Mouse (Mus musculus) intestine, embryonic 14.5 days (tissue): ENCODE results near the gene Sgms1. TPM values are rescaled to one million over a fixed set of nuclear protein-coding genes. Genes with fewer than 3 reads are reported as not detected.
A peak's percentile ranks its signal among the peaks of the same experiment; 100 is the strongest.
"Not testable (repeated sequence)": the region's sequence is repeated elsewhere in the genome, so short reads cannot be mapped to it uniquely, and the experiment has no call there.

Experiments
- ATAC-seq: fragments of 200-750 bp; cut with Nextera tagmentation; replicated peaks from 2 replicates; pipeline ENCODE4 v1.8.0; 2017; ENCODE audit warnings: low read depth, moderate number of reproducible peaks, moderate TSS enrichment, moderate library complexity; ENCODE audit not compliant: low FRiP score, low TSS enrichment
- DNase-seq: peaks from one replicate; pipeline ENCODE4 v3.0.0-alpha.2; 2018; ENCODE audit warnings: low spot score
- H3K27ac ChIP-seq: fragments of 300-500 bp; sonication (generic); 2 replicates; pipeline ENCODE4 v1.5.1; 2014; ENCODE audit warnings: low read depth, mild to moderate bottlenecking, control low read depth
- H3K27me3 ChIP-seq: fragments of 300-500 bp; sonication (generic); replicated peaks from 2 replicates; pipeline ENCODE4 v1.6.1; 2014; ENCODE audit warnings: low read length, control low read depth; ENCODE audit not compliant: control insufficient read depth, insufficient read depth
- H3K36me3 ChIP-seq: fragments of 300-500 bp; sonication (generic); 2 replicates; pipeline ENCODE4 v1.6.1; 2014; ENCODE audit warnings: low read length, control low read depth; ENCODE audit not compliant: control insufficient read depth, insufficient read depth
- H3K4me1 ChIP-seq: fragments of 300-500 bp; sonication (generic); replicated peaks from 2 replicates; pipeline ENCODE4 v1.6.1; 2014; ENCODE audit warnings: low read length, control low read depth, mixed read lengths; ENCODE audit not compliant: control insufficient read depth, insufficient read depth
- H3K4me2 ChIP-seq: fragments of 300-500 bp; sonication (generic); 2 replicates; pipeline ENCODE4 v1.6.1; 2014; ENCODE audit warnings: low read length
- H3K4me3 ChIP-seq: fragments of 300-500 bp; sonication (generic); 2 replicates; pipeline ENCODE4 v1.5.1; 2014; ENCODE audit warnings: low read depth, low read length, control low read depth, mixed read lengths
- H3K9ac ChIP-seq: fragments of 300-500 bp; sonication (generic); 2 replicates; pipeline ENCODE4 v1.6.1; 2014; ENCODE audit warnings: mild to moderate bottlenecking, low read length
- H3K9me3 ChIP-seq: fragments of 300-500 bp; sonication (generic); 2 replicates; pipeline ENCODE4 v1.6.1; 2016; ENCODE audit warnings: low read length, control low read depth; ENCODE audit not compliant: control insufficient read depth
- WGBS: fragments of 180-500 bp; shearing (Covaris S2); extraction: QIAGEN DNeasy Blood & Tissue Kit; methylation state at CpG from one replicate; pipeline ENCODE4 v1.1.7; 2014; 5-methylcytosine and 5-hydroxymethylcytosine counted together
- polyA plus RNA-seq: library from polyadenylated mRNA; unstranded; fragments of >200 nt; fragmentation: Nextera tagmentation; extraction: Ambion mirVana; gene quantifications from 2 replicates; pipeline ENCODE4 v1.2.1, GENCODE M21; 2014

The Sgms1 gene
- polyA plus RNA-seq, 1 experiment from 2014 or later, result 37.5 TPM

DNA sequence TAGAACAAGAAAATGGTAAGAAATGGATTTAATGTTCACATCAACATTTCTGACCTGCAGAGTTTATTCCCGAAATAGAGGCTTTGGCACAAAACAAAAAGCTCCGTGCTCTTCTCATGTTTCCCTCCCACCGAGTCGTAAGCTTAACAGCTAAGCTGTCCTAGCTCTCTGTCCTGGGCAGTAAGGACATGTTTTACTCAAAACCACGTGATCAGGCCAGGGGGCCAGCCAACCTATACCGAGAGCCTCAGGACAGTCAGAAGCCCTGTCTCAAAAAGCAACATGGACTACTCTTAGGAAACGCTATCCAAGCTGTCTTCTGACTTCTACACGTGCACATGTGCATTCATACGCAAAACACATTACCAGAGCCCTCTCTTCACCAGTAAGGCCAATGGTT lies 23.1 kb downstream of the Sgms1 start:
- no peaks in the 10 kb centered on the region for H3K9me3 ChIP-seq
- WGBS, result 85% methylated on average over 9 of the region's 9 CpGs
- H3K4me3 ChIP-seq, result no peak overlapping the region
- H3K27ac ChIP-seq, result no peak overlapping the region
- H3K4me1 ChIP-seq, result no peaks in the 10 kb centered on the region
- no peak overlapping the region for H3K9ac ChIP-seq
- H3K27me3 ChIP-seq, result no peaks in the 10 kb centered on the region
- DNase-seq (peak; percentile 46), ATAC-seq (no peak)
- H3K36me3 ChIP-seq, result no peaks in the 10 kb centered on the region
- no peak overlapping the region for H3K4me2 ChIP-seq

DNA sequence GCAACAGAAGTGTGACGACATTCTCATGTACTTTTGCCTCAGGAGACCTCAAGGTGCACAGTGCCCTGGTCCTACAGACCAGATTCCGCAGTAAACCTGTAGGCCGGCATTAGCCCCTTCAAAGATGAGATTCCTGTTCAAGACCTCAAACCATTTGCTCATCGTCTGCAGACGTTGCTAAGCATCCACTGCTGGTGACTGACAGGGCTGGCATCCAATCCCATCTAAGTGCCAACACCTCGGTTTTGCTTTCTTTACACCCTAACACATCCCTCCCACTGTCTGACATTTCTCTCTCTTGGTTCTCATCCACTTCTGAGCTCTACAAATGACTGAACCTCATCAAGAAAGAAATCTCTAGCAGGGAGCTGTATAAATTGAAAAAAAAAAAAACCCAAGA lies 24.4 kb downstream of the Sgms1 start:
- peak; percentile 41 for DNase-seq
- ATAC-seq, result no peak
- Histone ChIP-seq H3K4me3 (no peak overlapping the region), H3K27ac (no peak overlapping the region), H3K4me1 (no peaks in the 10 kb centered on the region), H3K27me3 (no peaks in the 10 kb centered on the region), H3K9me3 (no peaks in the 10 kb centered on the region), H3K4me2 (no peak overlapping the region), H3K9ac (no peak overlapping the region), H3K36me3 (no peaks in the 10 kb centered on the region)
- 81% methylated on average over 6 of the region's 6 CpGs for WGBS

DNA sequence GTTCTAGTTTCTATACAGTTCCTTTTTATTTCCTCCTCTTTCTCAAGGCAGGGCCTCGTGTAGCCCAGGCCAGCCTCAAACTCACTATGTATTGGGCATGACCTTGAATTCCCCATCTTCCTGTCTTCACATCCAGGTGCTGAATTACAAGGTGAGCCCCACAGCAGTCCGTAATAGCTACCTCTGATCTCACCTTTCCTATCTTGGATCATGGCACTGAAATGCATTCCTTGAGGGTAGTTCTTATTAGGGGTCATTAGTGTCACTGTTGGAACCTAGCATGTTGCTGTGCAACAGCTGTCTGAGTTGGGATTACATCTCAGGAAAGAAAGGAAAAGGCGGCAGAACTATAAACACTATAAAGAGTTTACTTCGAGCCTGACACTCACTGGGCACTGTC lies 25.9 kb downstream of the Sgms1 start:
- H3K27me3 ChIP-seq, result no peaks in the 10 kb centered on the region
- H3K4me1 ChIP-seq, result no peaks in the 10 kb centered on the region
- H3K36me3 ChIP-seq, result no peaks in the 10 kb centered on the region
- H3K4me3 ChIP-seq, result no peak overlapping the region
- 75% methylated on average over 4 of the region's 4 CpGs for WGBS
- H3K27ac ChIP-seq, result no peak overlapping the region
- DNase-seq (peak; percentile 18), ATAC-seq (no peak)
- H3K9me3 ChIP-seq, result no peaks in the 10 kb centered on the region
- H3K4me2 ChIP-seq, result no peak overlapping the region
- no peak overlapping the region for H3K9ac ChIP-seq

DNA sequence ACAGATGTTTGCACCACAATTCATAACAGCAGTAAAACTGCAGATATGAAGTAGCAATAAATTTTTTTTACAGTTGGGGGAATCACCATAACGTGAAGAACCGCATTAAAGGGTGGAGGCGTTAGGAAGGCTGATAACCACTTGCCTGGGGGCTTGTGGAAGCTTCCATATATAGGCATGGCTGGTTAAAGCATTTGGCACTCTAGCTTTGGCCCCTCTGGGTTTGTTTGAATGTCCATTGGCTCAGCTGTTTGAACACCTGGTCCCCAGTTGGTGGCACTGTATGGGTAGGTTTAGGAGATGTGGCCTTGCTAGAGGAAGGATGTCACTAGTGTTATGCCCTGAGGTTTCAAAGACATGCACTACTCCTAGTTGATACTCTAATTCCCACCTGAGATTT lies 27.0 kb downstream of the Sgms1 start:
- Histone ChIP-seq H3K9me3 (no peaks in the 10 kb centered on the region), H3K4me3 (no peak overlapping the region), H3K9ac (no peak overlapping the region), H3K4me2 (no peak overlapping the region), H3K27me3 (no peaks in the 10 kb centered on the region), H3K27ac (no peak overlapping the region), H3K36me3 (no peaks in the 10 kb centered on the region), H3K4me1 (no peaks in the 10 kb centered on the region)
- DNase-seq (peak; percentile 48), ATAC-seq (no peak)
- 74% methylated on average over 3 of the region's 3 CpGs for WGBS

DNA sequence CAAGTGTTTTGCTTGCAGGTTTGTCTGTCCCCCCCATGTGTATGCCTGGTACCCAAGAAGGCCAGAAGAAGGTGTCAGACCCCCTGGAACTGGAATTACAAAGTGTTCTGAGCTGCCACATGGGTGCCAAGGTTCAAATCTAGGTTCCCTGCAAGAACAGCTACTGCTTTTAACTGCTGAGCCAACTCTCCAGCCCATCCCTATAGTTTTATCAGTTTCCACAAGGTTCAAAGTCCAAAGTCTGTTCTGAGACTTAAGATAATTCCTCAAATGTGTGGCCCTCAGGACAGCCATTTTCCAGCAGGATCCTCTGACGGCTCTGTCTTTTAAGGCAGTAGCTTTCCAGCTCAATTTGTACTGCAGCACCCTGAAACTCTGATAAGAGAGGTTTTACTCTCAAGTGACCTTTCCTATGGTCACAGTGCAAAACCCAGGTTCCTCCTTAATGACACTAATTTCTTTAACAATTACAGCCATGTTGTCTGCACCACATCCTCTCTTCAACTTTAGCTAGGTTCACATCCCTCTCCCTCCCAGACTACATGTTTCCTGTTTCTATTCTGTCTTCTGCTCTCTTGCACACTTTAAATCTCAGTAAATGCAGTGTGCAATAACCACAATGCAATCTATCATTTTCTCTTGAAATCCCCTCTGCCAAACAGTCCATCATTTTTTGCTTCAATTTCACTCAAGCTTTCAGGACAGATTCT lies 28.4 kb downstream of the Sgms1 start:
- Histone ChIP-seq H3K4me3 (no peak overlapping the region), H3K9me3 (no peaks in the 10 kb centered on the region), H3K27ac (no peak overlapping the region), H3K9ac (no peak overlapping the region), H3K4me1 (no peaks in the 10 kb centered on the region), H3K27me3 (no peaks in the 10 kb centered on the region), H3K36me3 (no peaks in the 10 kb centered on the region), H3K4me2 (no peak overlapping the region)
- ATAC-seq (no peak; the same call in 1 of the 2 replicates), DNase-seq (peak; percentile 53)
- WGBS, result 54% methylated on average over 1 of the region's 1 CpGs

DNA sequence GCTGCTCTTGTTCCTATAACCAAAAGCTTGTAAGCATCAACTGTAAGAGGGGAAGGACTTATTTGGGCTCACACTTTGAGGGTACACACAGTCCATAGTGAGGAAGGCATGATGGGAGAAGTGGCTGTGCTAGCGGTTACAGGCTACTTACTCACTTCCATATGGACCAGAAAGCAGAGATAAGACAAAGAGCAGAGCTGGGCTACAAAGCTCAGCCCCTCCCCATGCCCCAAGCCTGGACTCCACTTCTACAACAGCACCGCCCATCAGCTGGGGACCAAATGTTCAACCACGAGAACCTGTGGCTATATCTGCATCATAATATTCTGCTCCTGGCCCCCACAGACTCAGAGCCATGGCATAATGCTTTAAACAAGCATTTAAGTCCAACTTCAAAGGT lies 29.0 kb downstream of the Sgms1 start:
- no peak for ATAC-seq
- DNase-seq, result peak; percentile 45

DNA sequence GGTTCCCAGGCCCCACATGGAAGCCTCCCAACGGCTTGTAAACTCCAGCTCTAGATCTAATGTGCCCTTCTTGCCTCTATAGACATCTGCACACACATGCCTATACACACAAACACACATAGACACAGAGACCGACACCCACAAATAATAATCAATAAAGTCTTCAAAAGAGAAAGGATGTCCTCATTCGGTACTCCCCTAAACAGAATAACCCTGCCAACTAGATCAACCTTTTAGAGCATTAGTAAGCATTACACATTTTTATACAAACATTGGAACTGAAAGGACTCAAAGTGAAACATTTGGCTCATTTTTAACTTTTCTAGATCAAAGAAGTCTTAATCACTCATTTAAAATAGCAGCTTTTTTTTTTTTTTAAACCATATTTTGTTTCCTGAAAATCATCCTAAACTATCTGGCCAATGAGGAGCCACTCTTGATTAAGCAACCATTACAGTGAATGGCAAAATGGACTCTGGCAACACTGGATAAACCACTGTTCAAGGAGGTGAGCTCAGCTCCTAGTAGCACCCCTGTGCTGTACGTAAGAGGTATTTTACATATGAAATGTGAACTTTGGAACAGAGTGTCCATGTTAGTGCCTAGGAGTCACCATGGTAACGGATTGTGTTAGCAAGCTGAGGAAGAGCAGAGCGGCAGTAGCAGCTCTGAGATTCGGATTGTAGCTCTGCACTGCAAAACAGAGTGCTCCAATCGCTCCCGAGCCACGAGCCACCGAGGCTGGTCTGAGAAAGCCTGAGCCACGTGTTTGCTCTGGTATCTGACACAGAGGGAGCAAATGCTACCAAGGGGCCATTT lies 30.6 kb downstream of the Sgms1 start:
- H3K27me3 ChIP-seq, result no peaks in the 10 kb centered on the region
- DNase-seq (peak; percentile 50), ATAC-seq (peak; percentile 94)
- no peak overlapping the region for H3K9ac ChIP-seq
- no peaks in the 10 kb centered on the region for H3K4me1 ChIP-seq
- H3K36me3 ChIP-seq, result no peaks in the 10 kb centered on the region
- no peak overlapping the region for H3K27ac ChIP-seq
- H3K4me3 ChIP-seq, result no peak overlapping the region
- WGBS, result 61% methylated on average over 12 of the region's 12 CpGs
- H3K4me2 ChIP-seq, result no peak overlapping the region
- no peaks in the 10 kb centered on the region for H3K9me3 ChIP-seq

More for the DNA sequence above, 29.0 kb downstream of the Sgms1 start:
- H3K4me3 ChIP-seq, result no peak overlapping the region
- 76% methylated on average over 3 of the region's 3 CpGs for WGBS
- no peaks in the 10 kb centered on the region for H3K27me3 ChIP-seq
- no peak overlapping the region for H3K9ac ChIP-seq
- no peaks in the 10 kb centered on the region for H3K9me3 ChIP-seq
- H3K4me2 ChIP-seq, result no peak overlapping the region
- no peak overlapping the region for H3K27ac ChIP-seq
- no peaks in the 10 kb centered on the region for H3K4me1 ChIP-seq
- no peaks in the 10 kb centered on the region for H3K36me3 ChIP-seq

DNA sequence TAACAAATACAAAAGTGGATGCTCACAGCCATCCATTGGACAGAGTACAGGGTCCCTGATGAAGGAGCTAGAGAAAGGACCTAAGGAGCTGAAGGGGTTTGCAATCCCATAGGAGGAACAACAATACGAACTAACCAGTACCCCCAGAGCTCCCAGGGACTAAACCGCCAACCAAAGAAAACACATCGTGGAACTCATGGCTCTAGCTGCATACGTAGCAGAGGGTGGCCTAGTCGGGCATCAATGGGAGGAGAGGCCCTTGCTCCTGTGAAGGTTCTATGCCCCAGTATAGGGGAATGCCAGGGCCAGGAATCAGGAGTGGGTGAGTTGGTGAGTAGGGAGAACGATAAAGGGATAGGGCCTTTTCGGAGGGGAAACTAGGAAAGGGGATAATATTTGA lies 31.5 kb downstream of the Sgms1 start:
- ATAC-seq, H3K9ac ChIP-seq, H3K4me1 ChIP-seq, H3K4me2 ChIP-seq, H3K9me3 ChIP-seq, H3K27ac ChIP-seq, H3K4me3 ChIP-seq, H3K27me3 ChIP-seq, H3K36me3 ChIP-seq: not testable (repeated sequence)
- DNase-seq, result peak; percentile 46
- WGBS, result 96% methylated on average over 7 of the region's 7 CpGs
